Mouse (Mus musculus) C2C12 (cell line): ENCODE data around the gene Phlpp1.

ENCODE experiments used
- CTCF ChIP-seq: IDR thresholded peaks from one replicate; pipeline ENCODE4 v1.5.1; 2011; ENCODE audit not compliant: control insufficient read depth, insufficient read depth, insufficient read length
- MAX ChIP-seq: IDR thresholded peaks from one replicate; pipeline ENCODE4 v1.6.1; 2011; ENCODE audit warnings: mild to moderate bottlenecking, control low read depth
- MYOD1 ChIP-seq: IDR thresholded peaks from one replicate; pipeline ENCODE4 v1.6.1; 2011; ENCODE audit warnings: low read depth; ENCODE audit not compliant: control insufficient read depth, insufficient read length

DNA sequence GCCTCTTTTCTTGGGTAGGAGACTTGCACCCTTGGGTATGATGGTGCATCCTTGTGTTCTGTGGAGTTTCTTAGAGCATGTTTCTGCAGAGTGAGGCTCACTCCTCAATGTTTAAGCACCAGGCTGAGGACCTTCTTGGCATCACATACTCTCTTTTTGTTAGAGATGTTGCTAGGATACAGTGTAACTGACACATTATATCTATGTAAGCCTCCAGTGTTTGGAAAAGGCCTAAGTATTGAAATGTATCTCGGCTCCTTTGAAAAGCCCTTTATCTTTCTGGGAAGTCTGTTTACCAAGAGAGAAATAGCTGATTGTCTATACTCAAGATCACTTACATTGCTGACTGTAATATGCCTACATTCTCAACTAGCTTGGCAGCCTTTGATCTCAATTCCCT lies 208.9 kb downstream of the Phlpp1 start:
- no peak for TF ChIP-seq CTCF
- TF ChIP-seq MAX, result no peak
- TF ChIP-seq MYOD1, result no peak
